Mouse (Mus musculus) heart, adult 2 months (tissue): Measurements from ENCODE around the gene Pkp4. TPM values are rescaled to one million over a fixed set of nuclear protein-coding genes. Genes with fewer than 3 reads are reported as not detected.

ENCODE experiments used
- DNase-seq, 2 experiments: peaks; one replicate each; pipeline ENCODE4 v3.0.0; 2021
- H3K27ac ChIP-seq: fragments of 200-600 bp; 2 replicates; pipeline ENCODE4 v1.8.1; 2022
- H3K27me3 ChIP-seq: fragments of 200-500 bp; 2 replicates; pipeline ENCODE4 v1.6.1; 2012; ENCODE audit warnings: mild to moderate bottlenecking, low read length, inconsistent platforms, mixed read lengths; ENCODE audit not compliant: control insufficient read depth, insufficient read depth
- H3K36me3 ChIP-seq: fragments of 200-500 bp; 2 replicates; pipeline ENCODE4 v1.6.1; 2012; ENCODE audit warnings: low read length, inconsistent platforms; ENCODE audit not compliant: control insufficient read depth, insufficient read depth
- H3K4me1 ChIP-seq: fragments of 200-500 bp; 2 replicates; pipeline ENCODE4 v1.6.1; 2011; ENCODE audit warnings: low read length; ENCODE audit not compliant: control insufficient read depth, insufficient read depth
- H3K4me3 ChIP-seq: fragments of 200-600 bp; 2 replicates; pipeline ENCODE4 v1.8.1; 2022
- H3K79me2 ChIP-seq: fragments of 200-500 bp; replicated peaks from 2 replicates; pipeline ENCODE4 v1.6.1; 2012; ENCODE audit warnings: mild to moderate bottlenecking, inconsistent platforms, low read length, moderate library complexity, mixed read lengths; ENCODE audit not compliant: control insufficient read depth, insufficient read depth
- H3K9ac ChIP-seq: fragments of 200-500 bp; 2 replicates; pipeline ENCODE4 v1.6.1; 2012; ENCODE audit warnings: low read depth, mild to moderate bottlenecking, control low read depth, inconsistent platforms, low read length, mixed read lengths
- CTCF ChIP-seq: fragments of 200-600 bp; IDR thresholded peaks from 2 replicates; pipeline ENCODE4 v1.8.1; 2022; ENCODE audit warnings: antibody characterized with exemption, mild to moderate bottlenecking, moderate library complexity
- EP300 ChIP-seq: fragments of 200-500 bp; IDR thresholded peaks from 2 replicates; pipeline ENCODE4 v1.6.1; 2011; ENCODE audit warnings: low read depth, low read length, control low read depth; ENCODE audit not compliant: insufficient read depth
- POLR2A ChIP-seq: fragments of 200-500 bp; IDR thresholded peaks from 2 replicates; pipeline ENCODE4 v1.6.1; 2011; ENCODE audit warnings: mild to moderate bottlenecking, low read depth, low read length, control low read depth; ENCODE audit not compliant: insufficient read depth
- WGBS: fragments of 180-500 bp; shearing (Covaris S2); methylation state at CpG from one replicate; pipeline ENCODE4 v1.1.7; 2018; 5-methylcytosine and 5-hydroxymethylcytosine counted together
- intact Hi-C: fragments of 180-260 bp; cut with DNase I; formaldehyde crosslinking; loops from one replicate; pipeline ENCODE4 v1.15.1; 2025
- polyA plus RNA-seq: library from polyadenylated mRNA; depleted of rRNA; stranded (reverse); fragments of >200 nt; gene quantifications from 2 replicates; pipeline ENCODE4 v1.2.3, GENCODE M21; 2012
- total RNA-seq, 2 experiments: library from RNA; stranded (reverse); gene quantifications; 2 replicates each; pipeline ENCODE4 v1.2.3; 2021

Gene Pkp4
- total and polyA plus RNA-seq, 3 experiments: 61.5 to 174 (median 152) TPM

DNA sequence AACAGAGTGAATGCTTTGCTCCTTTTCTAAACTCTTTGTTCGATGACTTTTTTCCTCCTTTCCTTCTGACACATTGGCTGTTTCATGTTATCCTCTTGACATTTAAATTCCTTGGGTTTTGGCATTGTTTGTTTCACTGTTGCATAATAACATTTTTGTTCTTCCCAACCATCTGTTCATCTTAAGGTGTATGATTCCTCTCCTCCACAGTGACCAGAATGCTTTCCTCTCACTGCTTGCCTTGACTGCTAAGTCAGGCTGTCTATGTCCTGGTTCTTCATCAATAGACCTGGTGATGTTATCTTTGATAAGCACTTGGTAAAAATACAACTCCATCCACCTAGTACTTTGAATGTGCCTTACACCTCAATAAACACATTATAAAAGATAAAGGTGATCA lies 52.2 kb downstream of the Pkp4 start:
- H3K4me3 ChIP-seq: no peak overlapping the region
- no peak for DNase-seq
- H3K27me3 ChIP-seq: no peaks in the 10 kb centered on the region
- H3K9ac ChIP-seq: no peak overlapping the region
- intact Hi-C loops: no loop called here
- peaks cover 4% of the 10 kb centered on the region for H3K36me3 ChIP-seq
- H3K4me1 ChIP-seq: peaks cover 5% of the 10 kb centered on the region
- no peak overlapping the region for H3K27ac ChIP-seq
- no peak for TF ChIP-seq EP300
- no peak for TF ChIP-seq POLR2A
- no peak for TF ChIP-seq CTCF
- 85% methylated on average over 1 of the region's 1 CpGs for WGBS
- H3K79me2 ChIP-seq: peaks cover 2% of the 10 kb centered on the region

DNA sequence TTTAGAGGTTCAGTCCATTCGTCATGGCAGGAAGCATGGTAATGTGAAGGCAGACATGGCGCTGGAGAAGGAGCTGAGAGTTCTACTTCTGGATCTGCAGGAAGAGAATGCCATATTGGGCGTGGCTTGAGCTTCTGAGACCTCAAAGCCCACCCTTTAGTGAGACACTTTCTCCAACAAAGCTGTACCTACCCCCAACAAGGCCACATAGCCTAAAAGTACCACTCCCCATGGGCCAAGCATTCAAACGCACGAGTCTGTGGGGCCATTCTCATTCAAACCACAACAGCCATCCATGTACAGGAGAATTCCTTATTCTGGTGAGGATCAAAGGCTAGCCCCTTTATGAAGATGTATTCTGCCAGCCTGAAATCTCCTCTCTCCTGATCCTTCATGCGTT lies 57.3 kb downstream of the Pkp4 start:
- Histone ChIP-seq H3K27me3 (no peaks in the 10 kb centered on the region), H3K9ac (no peak overlapping the region), H3K27ac (no peak overlapping the region), H3K79me2 (peaks cover 7% of the 10 kb centered on the region), H3K36me3 (peaks cover 8% of the 10 kb centered on the region), H3K4me3 (no peak overlapping the region), H3K4me1 (peaks cover 6% of the 10 kb centered on the region)
- no peak for DNase-seq
- intact Hi-C loops: no loop called here
- WGBS: 92% methylated on average over 6 of the region's 6 CpGs
- TF ChIP-seq CTCF (no peak), EP300 (no peak), POLR2A (no peak)

DNA sequence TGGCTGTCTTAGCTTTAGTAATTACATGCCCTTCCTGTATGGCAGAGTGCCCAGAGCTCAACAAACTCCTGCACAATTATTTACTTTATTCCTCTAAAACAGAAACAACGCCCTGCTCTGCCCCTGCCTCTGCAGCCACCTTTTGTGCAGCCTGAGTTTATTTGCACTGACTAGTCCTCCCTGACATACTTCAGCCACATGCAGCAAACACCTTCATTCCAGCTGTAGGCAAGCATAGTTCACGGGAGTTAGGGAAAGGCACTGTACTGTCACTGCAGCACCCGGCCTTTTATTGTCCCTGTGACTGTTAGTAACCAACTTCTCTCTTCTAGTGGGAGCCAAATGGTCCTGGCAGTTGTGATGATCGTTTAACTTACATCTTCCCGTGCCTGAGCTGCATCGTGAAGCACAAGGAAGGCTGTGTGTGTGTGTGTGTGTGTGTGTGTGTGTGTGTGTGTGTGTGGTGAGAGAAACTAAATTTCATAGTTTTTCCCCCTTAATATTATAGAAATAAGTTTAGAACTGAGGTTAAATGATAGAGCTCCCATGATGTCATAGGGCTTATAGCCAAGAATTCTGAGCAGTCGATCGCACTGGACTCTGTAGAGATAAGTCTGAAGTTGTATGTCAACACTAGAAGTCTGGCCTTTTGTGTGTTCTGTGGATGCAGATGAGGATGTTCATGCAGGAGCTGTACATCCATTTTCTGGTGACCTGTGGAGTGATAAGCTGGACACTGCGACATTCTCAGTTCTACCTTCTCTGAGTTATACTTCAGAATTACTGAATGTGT lies 59.5 kb downstream of the Pkp4 start:
- no peak overlapping the region for H3K4me3 ChIP-seq

DNA sequence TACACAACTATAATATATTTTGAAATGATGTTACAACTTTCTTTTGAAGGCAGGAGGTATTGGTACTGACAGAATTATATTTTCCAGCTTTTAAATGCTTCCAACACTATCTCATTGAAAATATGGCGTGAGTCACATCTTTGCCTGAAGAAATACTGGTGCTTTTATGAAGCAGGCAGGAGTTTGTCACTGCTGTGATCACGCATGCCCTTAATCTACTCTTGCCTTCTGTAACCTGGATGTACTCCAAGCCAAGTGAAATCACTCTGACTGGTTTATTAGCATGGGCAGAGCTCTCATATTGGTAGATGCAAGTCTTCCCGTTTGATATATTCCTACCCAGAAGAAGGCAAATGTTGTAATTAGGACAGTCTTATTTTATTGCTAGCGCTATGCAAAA lies 65.7 kb downstream of the Pkp4 start:
- no peak for TF ChIP-seq POLR2A
- Histone ChIP-seq H3K4me1 (no peaks in the 10 kb centered on the region; the same call in none of the 2 replicates), H3K4me3 (no peak overlapping the region), H3K27ac (peak overlapping the region; percentile 61), H3K36me3 (peaks cover 19% of the 10 kb centered on the region), H3K9ac (no peak overlapping the region), H3K27me3 (no peaks in the 10 kb centered on the region), H3K79me2 (peaks cover 5% of the 10 kb centered on the region)
- DNase-seq: no peak
- intact Hi-C loops: no loop called here
- WGBS: 69% methylated on average over 4 of the region's 4 CpGs

More for the DNA sequence above, 59.5 kb downstream of the Pkp4 start:
- peak overlapping the region; percentile 34 for H3K27ac ChIP-seq
- no peak for TF ChIP-seq EP300
- no peak for TF ChIP-seq POLR2A
- TF ChIP-seq CTCF: no peak
- intact Hi-C loops: no loop called here
- no peaks in the 10 kb centered on the region for H3K27me3 ChIP-seq
- peaks cover 8% of the 10 kb centered on the region for H3K36me3 ChIP-seq
- peaks cover 5% of the 10 kb centered on the region for H3K79me2 ChIP-seq
- 13% methylated on average over 9 of the region's 9 CpGs for WGBS
- H3K9ac ChIP-seq: no peak overlapping the region
- DNase-seq: peak; percentile 32 to 37
- peaks cover 4% of the 10 kb centered on the region for H3K4me1 ChIP-seq

DNA sequence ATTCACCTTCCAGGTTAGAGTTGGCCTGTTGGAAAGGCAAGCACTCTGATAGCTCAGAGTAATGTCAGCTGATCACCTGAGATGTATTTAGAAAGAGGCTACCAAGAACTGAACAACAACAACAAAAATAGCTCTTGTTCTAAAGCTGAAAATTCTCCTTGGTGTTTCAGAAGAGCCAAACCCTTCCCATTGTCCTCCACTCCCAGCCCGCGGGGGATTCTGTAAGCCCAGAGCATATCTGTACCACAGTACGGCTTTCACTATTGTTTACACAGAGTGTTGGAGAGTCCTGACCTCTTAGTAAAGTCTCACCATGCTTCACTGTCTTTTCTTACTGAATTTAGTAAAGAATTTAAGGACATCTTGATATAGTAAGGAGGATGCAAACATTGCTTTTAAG lies 66.4 kb downstream of the Pkp4 start:
- no peak overlapping the region for H3K9ac ChIP-seq
- peaks cover 4% of the 10 kb centered on the region for H3K79me2 ChIP-seq
- H3K27ac ChIP-seq: peak overlapping the region; percentile 61
- 36% methylated on average over 3 of the region's 3 CpGs for WGBS
- peaks cover 3% of the 10 kb centered on the region for H3K4me1 ChIP-seq
- intact Hi-C loops: no loop called here
- peaks cover 19% of the 10 kb centered on the region for H3K36me3 ChIP-seq
- H3K4me3 ChIP-seq: no peak overlapping the region
- DNase-seq: no peak
- no peak for TF ChIP-seq POLR2A
- no peak for TF ChIP-seq CTCF
- no peak for TF ChIP-seq EP300
- H3K27me3 ChIP-seq: no peaks in the 10 kb centered on the region

DNA sequence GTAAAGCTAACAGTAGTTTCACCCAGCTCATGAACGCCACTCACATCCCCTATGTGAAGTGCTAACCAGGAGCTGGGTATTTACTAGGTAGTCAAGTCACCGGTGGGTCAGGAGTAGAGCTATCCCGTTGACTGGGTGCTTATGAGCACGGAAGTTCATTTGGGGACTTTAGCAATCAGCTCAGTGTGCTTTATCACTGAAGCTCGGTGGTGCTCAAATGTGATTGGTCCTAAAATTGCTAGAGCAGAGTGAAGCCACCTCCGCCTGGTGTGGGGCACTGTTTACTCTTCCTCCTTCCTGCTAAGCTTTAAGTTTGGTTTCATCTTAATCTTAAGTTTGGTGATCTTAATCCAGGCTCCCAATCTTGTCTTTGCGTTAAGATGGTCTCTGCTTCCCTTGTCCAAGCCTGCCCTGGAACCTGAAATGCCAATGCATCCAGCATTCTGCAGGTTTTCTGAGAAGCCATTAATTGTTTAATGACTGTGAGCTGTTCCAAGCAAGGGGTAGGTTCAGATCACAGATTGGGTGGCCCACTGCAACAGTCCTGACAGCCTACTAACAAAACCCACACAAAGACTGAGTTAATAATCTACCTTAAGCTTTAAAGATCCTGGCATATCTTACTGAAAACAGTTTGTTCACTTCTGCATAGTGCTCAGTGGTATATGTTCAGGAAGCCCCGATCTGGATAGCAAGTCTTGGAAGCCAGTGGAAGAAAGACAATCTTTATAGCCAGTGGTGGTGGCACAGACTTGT lies 67.0 kb downstream of the Pkp4 start:
- WGBS: 74% methylated on average over 8 of the region's 8 CpGs
- Histone ChIP-seq H3K4me3 (no peak overlapping the region), H3K9ac (no peak overlapping the region), H3K27ac (peak overlapping the region; percentile 61), H3K36me3 (peaks cover 19% of the 10 kb centered on the region), H3K79me2 (no peaks in the 10 kb centered on the region; the same call in none of the 2 replicates), H3K4me1 (peaks cover 3% of the 10 kb centered on the region), H3K27me3 (no peaks in the 10 kb centered on the region)
- TF ChIP-seq POLR2A: no peak
- TF ChIP-seq CTCF: no peak
- TF ChIP-seq EP300: no peak
- intact Hi-C loops: loop anchor here (2.0 kb wide), 1 partner anchor 57 kb away; no protein-coding TSS in a partner anchor
- no peak for DNase-seq
